Mouse (Mus musculus) left cerebral cortex, postnatal 36 days (tissue): ENCODE results near the gene Pde10a. TPM values are rescaled to one million over a fixed set of nuclear protein-coding genes. Genes with fewer than 3 reads are reported as not detected.

Source experiments
- DNase-seq, 2 experiments: peaks; one replicate each; pipeline ENCODE4 v3.0.0; 2021 to 2022; ENCODE audit warnings: low spot score in 2 of 2, mixed read lengths in 1 of 2
- intact Hi-C: fragments of 180-260 bp; cut with DNase I; formaldehyde crosslinking; loops from one replicate; pipeline ENCODE4 v1.15.1; 2025
- total RNA-seq, 2 experiments: library from RNA; stranded (reverse); gene quantifications; 2 replicates each; pipeline ENCODE4 v1.2.3; 2021

The Pde10a gene
- total RNA-seq, 2 experiments from 2014 or later, result 75.0 to 128 TPM

DNA sequence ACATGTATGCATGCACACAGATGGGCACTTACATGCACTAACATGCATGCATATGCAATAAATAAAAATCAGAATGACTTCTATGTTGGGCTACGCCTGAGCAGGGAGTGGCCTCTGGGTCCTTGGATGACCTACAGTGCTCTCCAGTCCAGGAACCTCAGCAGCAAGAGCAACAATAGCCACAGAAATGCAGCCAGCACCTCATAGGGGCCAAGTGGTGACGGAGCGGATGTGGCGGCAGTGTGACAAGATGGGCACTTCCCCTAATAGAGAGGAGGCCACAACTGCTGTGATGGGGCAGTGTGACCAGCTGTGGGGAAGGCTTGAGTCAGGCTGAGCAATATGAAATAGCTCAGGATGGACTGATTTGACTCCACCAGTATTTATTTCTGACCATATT is 109.3 kb downstream of the Pde10a start:
- intact Hi-C loops, result no loop called here
- no peak for DNase-seq

DNA sequence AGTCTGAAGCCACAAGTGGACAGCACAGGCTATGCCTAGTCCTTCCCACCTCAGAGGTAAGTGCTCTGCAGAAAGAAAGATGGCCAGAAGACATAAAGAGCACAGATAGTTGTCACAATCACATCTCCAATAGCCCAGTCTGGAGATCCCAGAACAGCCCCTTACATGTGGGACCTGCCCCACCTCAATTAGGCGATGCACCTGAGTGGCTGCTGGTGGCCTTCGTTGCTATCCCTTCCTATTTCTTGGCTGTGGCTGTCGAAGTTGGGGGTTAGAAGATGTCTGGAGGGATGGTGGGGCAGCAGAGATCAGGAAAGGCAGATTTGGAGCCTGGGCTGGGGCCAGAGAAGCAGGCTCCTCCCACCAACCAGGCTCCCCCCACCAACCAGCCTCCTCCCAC is 111.1 kb downstream of the Pde10a start:
- intact Hi-C loops, result no loop called here
- DNase-seq, result no peak

- intact Hi-C loops, result no loop called here
- no peak for DNase-seq
Observed at GRCm38 (mm10) chr17:8636691-8637090, 111.5 kb downstream of the Pde10a start.

DNA sequence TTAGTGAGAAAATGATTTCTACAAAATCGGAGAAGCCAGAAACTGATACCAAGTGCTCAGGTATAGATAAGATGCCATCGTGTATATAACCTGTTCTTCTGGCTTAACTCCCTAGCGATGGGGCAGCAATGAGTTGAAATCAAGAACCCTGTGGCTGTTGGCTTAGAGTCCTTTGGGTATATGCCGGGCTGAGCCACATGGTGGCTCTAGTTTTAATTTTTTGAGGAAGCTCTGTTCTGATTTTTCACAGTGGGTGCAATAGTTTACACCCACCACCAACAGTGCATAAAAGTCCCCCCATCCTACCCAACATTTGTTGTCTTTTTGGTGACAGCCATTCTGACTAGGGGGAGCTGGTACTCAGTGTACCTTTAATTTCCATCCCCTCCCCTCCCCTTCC is 112.0 kb downstream of the Pde10a start:
- intact Hi-C loops, result no loop called here
- no peak for DNase-seq

- intact Hi-C loops, result no loop called here
- DNase-seq, result no peak
Observed at GRCm38 (mm10) chr17:8639703-8640380, 114.7 kb downstream of the Pde10a start.

DNA sequence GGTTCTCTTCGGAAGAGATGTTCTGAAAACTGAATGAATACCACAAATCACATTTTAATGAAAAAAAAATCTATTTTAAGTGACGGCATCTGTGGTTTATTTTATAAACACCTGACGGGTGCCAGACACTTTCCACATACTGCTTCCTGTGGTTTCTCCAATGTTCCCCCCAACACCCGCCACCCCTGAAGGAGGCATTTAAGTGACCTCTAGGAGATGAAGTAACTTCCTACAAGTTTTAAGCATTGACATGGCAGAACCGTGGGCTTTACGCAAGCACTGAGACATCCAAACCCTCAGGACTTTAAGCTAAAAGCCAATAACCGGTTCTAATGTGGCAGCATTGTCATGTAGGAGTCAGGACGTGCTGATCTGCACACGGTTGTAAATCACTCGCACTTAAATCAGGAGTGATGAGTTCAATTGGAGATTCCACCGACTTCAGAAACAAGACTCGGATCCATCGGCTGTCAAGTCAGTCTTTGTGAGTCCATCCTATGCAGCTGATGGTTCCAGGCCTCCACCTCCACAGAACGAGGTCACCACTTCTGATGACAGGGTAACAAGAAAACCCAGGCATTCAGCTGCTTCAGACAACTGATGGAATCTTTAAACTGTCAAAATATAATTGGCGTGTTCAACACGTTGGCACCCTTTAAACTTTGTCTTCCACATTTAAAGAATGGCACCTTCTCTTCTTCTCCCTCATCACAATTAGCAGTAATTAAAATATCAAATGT is 115.7 kb downstream of the Pde10a start:
- no peak for DNase-seq
- intact Hi-C loops, result no loop called here

- no peak for DNase-seq
- intact Hi-C loops, result no loop called here
Observed at GRCm38 (mm10) chr17:8641491-8641890, 116.3 kb downstream of the Pde10a start.

- DNase-seq, result no peak
- intact Hi-C loops, result no loop called here
Observed at GRCm38 (mm10) chr17:8642356-8642755, 117.2 kb downstream of the Pde10a start.

GRCm38 (mm10) chr17:8647372-8647871 is 122.2 kb downstream of the Pde10a start:
- intact Hi-C loops, result no loop called here

DNA sequence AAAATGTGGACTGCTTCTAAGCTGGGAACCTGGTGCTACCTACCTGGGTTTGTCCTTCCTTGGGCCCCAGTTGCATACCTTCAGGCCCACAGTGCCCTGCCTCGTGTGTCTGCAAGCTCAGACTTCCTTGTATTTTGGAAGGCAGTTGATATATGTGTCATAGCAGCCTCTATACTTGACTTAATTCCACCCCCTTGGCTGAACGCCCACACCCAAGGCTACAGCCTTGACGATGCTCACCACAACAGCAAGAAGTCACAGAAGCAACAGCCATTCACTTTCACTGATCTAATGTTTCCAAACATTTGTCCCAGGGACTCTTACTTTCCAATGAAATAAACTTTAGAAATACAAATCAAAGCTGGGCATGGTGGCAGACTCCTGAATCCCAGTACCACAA is 123.1 kb downstream of the Pde10a start:
- DNase-seq, result no peak
- intact Hi-C loops, result no loop called here

More at GRCm38 (mm10) chr17:8647372-8647871, 122.2 kb downstream of the Pde10a start:
- no peak for DNase-seq

DNA sequence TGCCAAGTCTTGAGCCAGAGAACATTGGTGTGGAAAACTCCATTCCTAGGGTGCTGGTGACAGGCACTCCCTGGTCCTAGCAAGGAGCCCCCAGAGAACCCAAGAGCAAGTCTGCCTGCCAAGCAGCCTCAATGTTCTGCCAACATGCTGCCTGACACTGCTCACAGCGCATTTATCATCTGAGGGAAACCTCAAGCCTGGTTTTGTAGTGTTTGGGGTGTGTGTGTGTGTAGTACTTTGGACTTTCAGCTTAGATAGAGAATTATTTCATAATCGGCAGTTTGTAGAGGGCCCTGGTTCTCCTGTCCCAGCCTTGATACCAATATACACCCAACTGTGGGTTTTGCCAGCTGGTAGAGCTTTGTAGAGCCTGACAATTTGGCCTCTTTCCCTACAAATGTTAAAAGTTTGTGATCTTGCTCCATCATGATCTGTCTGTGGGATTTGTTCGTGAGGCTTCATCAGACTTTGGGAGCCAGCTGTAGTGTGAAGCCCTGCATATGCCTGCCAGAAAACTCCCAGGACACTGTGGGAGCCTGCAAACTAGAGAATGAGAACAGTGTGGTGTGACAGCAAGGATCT is 127.6 kb downstream of the Pde10a start:
- DNase-seq, result peak in 1 of 2 experiments; percentile 14
- intact Hi-C loops, result no loop called here

GRCm38 (mm10) chr17:8657661-8658060 is 132.5 kb downstream of the Pde10a start:
- intact Hi-C loops, result no loop called here
- no peak for DNase-seq

DNA sequence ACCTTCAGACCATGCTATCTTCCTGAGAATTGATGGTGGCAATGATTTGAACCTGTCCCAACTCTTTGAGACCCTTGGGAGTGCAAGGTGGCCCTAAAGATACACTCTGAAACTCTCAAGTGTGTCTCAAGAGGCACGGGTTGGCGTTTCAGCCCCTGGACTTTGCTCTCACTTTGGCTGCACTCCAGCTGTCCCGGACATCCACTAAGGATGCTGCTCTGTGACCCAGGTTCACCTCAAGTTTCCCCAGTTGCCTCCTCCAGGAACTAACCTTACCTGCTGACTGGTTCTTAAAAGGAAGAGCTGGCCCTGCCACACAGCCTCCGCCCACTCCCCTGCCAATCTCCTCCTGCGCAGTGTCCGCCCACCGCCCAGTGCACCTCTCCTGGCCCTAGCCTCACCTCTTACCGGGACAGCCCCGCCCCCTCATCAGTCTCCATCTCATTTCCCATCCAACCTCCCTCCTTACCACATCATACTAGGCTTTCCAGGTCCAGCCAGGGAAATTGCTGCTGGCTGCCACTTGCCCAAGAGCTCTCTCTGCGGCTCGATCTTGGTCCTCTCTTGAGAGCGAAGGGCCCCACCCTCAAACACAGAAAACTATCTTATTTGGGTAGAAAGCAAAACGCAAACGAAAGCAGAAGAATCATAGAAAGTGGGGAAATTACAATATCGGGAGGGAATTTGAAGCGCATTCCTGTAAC is 133.7 kb downstream of the Pde10a start:
- no peak for DNase-seq
- intact Hi-C loops, result no loop called here

- intact Hi-C loops, result no loop called here
- DNase-seq, result no peak
Observed at GRCm38 (mm10) chr17:8666912-8667311, 141.7 kb downstream of the Pde10a start.

DNA sequence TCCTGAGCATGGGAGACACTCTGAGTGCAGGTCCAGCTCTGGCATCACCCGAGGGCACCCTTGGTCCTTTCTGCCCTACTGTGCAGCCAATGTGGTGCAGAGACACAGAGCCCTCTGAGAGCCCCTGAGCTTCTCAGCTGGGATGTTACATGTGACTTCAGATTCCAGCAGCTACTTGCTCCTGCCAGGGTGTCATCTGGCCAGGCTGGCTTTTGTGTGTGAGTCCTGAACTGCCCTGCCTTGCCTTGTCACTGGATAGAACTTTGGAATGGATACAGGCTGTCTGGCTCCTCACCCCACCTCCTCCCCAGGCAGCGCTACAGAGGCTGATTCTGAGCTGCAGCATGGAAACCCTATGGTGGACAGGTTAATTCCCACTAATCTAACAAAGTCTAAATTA is 149.5 kb downstream of the Pde10a start:
- no peak for DNase-seq
- intact Hi-C loops, result no loop called here

- DNase-seq, result no peak
- intact Hi-C loops, result no loop called here
Observed at GRCm38 (mm10) chr17:8686356-8686755, 161.2 kb downstream of the Pde10a start.

- no peak for DNase-seq
- intact Hi-C loops, result no loop called here
Observed at GRCm38 (mm10) chr17:8688096-8688495, 162.9 kb downstream of the Pde10a start.

GRCm38 (mm10) chr17:8698265-8698664 is 173.1 kb downstream of the Pde10a start:
- intact Hi-C loops, result no loop called here
- no peak for DNase-seq

- intact Hi-C loops, result no loop called here
- no peak for DNase-seq
Observed at GRCm38 (mm10) chr17:8698793-8699192, 173.6 kb downstream of the Pde10a start.

GRCm38 (mm10) chr17:8701096-8701495 is 175.9 kb downstream of the Pde10a start:
- no peak for DNase-seq
- intact Hi-C loops, result no loop called here
